Mouse (Mus musculus) megakaryocyte-erythroid progenitor cell, adult 5-6 weeks (primary cell): ENCODE measurements at regions not wholly inside any gene's neighbourhood (a gene's known extent, or its start where the extent isn't known, plus 50 kb on each side); places are given as distances from the start of the nearest gene placed in this dataset.

Source experiments
- ATAC-seq: replicated peaks from 2 replicates; pipeline ENCODE4 v1.8.0; 2016; ENCODE audit warnings: mild to moderate bottlenecking, inconsistent platforms; ENCODE audit not compliant: severe bottlenecking, poor library complexity, low FRiP score, low TSS enrichment

DNA sequence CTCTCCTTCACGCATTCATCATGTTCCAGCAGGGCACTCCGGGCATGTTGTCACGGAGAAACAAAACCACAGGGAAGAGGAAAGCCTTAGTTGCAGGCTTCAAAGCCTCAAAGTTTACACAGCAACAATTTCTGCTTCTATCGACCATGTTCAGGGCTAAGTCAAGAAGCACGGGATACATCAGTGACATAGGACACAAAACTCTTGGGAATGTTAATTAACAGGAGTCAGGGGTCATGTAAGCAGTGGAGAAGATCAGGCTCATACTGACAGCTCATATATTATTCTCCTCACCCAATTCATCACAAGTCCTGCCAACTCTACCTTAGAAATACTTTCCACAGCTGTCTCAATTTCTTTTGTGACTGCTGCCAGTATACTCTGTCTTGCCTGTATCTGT, 133.0 kb upstream of the Btbd3 start:
- no peak for ATAC-seq

DNA sequence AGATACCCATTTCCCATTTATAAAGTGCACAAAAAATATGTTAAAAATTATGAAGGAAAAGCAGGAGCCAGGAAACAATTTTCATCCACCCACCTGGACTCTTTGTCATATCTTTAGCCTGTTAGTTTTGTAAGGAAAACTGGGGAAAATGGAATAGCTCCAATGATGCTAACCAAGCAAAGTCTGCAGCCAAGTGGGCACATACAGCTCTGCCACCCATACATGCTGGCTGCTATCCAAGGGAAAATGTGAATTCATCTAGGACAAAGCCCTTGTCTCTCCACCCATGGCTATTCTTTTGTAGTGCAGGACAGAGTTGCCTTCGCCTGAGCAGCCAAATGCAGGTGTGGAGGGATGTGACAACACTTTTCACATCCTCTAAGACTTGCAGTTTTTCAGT, 135.5 kb upstream of the Btbd3 start:
- ATAC-seq: no peak

DNA sequence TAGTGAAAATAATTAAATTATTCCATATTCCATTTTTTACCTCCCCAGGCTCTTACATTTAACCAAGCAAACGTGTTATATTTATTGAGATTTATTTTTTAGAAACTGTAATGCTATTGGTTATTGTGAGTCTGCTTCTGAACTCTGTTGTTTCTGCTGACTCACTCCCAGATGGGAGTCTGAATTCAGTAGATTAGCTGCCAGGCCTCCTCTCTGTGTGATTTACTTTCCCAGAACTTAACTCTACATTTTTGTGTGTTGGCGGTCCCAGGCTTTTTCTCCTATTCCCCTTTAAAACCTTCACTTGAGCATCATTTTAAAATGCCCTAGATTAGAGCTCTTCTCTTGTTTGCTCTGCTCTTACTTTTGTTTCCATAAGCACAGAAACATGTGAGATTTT, 136.2 kb upstream of the Btbd3 start:
- ATAC-seq: no peak

DNA sequence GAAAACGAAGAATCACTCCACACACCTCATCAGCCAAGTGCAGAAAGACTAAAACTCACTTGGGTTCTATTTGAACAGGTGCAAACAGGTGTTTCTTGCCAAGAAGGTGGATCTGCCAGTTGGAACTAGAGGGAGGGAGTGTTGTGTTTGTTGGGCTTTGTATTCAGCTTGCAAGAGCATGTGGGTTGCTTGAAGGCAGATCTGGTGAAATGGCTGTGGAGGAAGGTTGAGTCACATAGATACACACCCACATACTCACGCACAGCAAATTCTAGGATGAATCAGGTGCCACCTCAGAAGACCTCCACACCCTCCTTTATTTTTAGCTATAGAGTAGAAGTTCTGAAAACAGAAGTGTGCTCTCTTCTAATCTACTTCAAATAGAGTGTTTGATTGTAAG, 156.6 kb upstream of the Btbd3 start:
- no peak for ATAC-seq

DNA sequence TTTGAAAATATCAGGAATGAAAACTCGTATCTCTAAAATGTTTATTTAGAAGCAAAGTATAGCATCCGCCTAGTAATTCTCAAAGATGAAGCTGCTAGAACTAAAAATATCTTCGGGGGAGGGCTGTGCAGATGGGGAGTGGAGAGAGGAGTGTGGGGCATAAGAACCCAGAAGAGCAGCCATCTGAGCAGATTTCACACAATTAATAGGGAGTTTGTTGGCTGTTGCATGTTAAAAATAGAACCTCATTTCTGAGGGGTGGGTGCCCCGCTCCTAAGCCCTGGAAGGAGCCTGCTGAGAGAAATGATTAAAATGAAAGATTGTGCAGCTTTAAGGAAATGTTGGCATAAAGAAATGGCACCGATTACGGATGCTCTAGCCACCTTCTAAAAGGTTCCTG, 171.0 kb upstream of the Btbd3 start:
- no peak for ATAC-seq

DNA sequence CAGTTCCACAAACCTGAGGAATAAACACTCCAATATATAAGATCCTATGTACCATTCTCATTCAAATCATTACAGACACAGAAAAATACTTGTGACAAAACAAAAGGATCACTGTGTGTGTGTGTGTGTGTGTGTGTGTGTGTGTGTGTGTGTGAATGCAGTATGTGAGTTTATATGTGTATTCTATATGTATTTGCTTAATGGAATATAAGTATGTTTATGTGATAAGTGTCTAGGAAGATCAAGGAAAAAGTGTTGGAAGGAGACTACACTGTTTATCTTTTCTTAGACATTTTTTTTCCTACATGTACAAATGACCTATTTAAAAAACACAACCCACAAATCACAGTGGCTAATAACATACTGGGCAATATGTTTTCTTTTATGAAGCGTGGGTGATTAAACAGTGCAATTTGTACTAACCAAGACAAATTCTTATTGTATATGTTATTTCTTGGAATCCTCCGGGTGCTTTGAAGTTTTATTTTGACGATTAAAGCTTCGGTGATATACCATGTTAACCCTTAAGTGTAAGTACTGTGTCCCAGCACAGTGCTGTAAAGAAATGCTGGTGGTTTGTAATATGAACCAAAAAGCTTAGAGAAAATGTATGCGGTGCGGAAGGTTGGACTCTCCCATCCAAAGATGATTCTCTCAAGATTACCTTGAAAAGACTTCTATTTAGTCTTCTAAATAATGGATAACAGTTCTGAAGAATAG, 171.6 kb upstream of the Btbd3 start:
- no peak for ATAC-seq

DNA sequence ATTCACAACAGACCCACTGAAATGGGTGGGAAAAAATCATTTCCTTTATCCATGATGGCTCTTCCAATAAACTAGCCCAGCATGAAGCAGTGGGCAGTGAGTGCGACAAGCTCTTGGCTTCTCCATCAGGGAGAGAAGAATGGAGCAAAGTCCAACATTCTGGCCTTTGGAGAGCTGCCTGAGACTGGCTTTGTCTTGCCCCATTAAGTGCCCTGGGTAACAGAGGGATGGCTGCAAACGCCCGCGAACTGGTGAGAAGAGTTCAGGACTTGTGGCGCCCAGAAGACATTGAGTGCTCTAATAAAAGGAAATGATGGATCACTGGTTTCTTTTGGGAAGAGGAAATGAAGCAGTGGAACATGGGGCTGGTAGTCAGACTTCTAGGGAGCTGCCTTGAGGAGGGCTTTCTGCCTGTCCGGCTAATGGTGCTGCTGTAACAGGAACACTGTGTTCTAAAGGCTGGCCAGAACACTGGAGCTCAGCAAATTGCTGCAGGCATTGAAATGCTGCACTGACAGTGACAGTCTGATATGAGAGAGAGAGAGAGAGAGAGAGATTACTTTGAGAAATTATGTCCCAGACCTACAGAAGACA, 182.2 kb upstream of the Btbd3 start:
- no peak for ATAC-seq

DNA sequence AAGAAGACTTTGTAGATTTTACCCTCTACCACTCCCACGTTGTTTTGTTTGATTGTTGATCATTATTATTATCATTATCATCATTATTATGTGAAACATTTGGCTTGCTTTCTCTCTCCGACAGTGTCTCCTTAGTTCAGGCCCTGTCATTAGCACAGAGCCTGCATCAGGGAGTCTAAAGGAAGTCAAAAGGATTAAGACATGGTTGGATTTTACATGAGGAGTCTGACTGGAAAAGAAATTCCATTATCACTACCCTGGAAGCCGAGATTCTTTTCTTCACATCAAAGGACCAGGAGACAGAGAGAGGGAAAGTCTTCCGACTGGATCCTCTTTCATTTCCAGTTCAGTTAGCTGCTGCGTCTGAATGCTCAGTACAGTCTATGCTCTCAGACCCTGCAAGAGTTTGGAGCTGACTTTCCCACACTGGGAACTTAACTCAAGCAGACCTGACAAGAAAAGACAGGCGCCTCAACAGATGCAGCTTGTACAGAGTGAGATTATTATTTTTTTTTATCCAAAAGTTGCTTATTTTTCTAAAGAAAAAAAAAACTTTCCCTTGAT, 184.1 kb upstream of the Btbd3 start:
- no peak for ATAC-seq

DNA sequence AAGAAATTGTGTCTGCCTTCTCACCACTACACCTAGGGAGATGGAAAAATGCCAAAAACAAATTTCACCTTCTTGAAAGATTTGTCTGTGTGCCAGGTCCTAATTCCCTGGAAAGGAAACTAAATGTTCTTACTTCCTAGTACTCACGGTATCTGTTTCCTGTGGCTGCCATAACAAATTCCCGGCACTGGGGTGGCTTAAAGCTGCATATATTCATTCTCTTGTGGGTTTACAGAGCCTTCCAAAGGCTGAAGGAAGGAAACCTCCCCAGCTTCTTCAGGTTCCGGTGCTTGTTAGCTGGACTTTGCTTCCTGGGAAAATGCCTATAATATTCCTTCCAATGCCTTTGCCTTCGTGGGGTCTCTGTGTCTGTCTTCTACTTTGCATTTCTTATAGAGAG, 203.3 kb upstream of the Btbd3 start:
- ATAC-seq: no peak

DNA sequence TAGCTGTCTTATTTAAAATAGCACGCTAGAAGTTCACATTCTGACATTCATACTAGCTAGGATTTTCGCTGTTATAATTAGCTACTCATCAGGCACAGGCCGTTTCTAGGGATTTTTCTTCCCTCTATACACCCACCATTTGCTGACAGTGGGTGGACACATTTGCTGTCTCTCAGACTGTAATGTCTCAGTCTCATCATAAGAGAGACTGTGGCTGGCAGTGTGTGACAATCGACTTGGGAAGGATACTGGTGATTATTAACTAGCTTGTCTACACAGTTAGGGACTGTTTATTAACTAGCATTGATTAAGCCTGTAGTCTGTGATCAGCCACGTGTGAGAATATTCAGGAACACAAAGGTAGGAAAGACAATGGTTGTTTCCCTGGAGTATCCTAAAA, 208.0 kb upstream of the Btbd3 start:
- ATAC-seq: no peak

DNA sequence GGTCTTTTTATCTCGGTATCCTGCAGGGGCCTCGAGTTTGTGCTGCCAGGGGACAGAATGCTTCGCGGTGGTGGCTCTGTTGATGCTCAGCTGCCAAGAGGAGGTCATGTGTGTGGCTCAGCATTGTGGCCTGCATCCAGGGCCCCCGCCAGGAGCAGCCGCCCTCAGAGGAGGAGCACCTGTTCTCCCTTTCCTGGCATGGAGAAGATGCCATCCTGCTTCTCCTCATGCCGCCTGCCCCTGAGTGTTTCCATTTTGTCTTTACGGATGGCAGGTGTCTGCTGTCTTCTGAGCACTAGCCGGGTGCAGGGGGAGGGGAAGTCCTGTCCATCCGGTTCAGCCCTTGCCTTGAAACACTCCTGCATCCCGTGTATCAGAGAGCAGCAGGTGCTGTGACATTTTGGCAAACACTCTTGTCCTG, 208.6 kb upstream of the Btbd3 start:
- ATAC-seq: no peak

DNA sequence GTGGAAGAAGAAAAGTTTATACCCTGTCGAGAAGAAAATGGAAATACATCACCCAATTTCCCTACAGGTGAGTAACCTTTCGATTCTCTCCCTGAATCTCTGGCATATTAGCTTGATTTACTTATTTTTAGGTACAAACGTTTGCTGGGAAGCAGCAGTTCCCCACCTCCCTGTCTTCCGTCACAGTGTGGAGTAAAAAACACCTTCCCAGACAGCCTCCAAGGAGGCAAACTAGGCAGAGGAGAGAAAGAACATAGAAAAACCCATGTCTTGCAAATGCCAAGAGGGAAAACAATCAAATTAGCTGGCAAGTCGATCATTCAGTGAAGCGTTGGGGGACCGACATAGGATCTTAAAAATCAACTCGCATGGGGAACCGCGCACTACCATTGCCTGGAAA, 209.0 kb upstream of the Btbd3 start:
- no peak for ATAC-seq

DNA sequence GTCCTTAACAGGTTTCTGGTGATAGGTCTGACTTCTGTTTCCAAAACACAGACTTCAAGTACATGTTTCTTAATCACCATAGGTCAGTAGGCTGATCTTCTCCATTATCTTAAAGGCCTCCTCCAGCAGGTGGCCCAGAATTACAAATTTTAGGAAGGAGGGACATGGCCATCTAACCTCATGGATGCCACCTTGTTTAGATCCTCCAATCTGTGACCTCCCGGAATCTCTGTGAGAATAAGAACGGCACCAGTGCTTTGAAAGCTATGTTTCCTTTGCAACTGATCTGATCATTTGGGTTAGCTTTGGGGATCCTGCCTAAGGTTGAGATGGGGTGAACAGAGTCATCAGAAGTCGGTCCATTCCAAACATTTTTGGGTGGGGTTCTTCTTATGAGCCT, 209.4 kb upstream of the Btbd3 start:
- ATAC-seq: no peak

DNA sequence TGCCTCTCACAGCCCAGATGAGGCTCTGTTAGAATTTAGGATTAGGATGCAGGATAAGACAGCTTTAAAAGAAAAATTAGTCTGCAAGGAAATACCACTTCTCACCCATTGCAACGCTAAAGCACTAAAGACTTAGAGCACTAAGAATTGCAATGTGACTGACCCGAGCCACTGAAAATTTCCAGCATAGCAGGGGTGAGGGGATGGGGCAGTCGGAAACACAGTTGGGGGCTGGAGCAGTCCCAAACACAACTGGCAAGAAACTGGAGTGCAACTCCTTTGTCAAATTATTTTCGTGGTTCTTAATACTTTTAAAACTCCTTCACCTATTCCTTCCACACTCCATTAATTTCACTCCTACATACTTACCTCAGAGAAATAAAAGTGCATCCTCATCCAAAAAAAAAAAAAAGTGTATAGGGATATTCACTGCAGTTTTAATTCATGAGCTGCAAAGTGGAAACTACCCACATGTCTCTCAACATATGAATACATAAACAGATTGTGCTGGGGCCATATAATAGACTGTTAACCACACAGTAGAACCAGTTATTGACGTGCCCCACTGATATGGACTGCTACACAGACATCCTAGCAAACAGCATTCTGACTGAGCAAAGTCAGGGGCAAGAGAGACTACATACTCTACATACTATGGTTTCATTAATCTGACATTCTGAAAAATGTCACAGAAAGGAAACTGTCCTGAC, 210.3 kb upstream of the Btbd3 start:
- no peak for ATAC-seq

DNA sequence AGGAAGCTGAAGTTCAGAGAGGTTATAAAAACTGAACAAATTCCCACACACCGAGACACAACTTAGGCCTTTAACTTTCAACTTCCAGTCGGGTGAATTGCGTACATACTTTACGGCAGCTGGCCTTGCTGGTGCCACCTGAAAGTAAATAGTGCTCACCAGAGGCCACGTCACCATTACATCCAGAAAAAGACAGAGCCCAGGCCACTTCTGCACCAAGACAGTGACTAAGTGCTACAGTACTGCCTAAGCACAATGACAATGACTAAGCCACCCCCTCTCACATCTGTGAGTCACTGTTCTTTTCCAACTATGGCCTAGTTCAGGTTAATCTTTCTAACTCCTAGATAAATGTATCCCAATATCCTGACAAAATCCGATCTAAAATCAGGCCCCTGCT, 215.7 kb upstream of the Btbd3 start:
- ATAC-seq: no peak

DNA sequence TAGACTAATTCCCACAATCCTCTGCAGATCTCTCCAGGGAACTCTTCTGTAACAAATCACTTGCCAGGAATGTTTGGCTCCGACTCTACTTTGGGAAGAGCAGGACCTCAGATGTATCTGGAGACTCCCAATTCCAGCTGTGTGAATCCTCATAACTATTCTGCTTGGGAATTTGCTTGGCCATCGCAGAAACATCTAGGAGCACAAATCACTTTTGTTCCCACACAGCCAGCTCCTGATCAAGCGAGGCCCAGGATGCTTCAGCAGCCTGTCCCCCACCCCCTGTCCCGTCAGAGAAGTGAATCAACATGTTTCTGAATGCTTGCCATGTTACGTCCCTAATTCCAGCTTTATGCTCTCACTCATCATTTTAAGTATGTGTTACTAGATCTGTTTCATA, 216.1 kb upstream of the Btbd3 start:
- no peak for ATAC-seq

DNA sequence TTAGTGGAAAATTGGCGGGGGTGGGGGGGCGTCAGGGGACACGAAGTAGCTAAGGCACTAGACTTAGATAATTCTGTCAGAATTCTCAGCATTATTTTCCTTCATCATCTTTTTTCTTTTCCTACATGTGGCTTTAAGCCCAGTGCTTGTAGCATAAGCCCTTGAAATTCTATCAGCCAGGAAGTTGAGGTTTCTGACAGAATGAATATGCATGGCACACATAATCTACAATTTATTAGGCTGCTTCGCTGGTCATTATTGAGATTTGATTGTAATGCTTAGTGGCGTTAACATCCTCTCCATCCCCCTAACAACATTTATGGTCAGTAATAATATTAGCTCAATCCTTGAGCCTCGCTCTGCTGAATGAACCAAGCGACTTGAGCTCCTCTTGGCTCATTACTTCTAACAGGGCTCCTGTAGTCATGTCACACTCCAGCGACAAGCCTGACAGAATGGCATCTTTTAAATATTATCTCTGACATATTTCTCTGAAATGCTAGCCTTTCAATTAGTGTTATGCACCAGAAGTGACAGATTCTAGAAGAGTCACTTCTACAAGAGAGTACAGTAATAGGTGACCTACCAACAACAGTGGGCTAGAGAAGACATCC, 222.1 kb upstream of the Btbd3 start:
- ATAC-seq: no peak

DNA sequence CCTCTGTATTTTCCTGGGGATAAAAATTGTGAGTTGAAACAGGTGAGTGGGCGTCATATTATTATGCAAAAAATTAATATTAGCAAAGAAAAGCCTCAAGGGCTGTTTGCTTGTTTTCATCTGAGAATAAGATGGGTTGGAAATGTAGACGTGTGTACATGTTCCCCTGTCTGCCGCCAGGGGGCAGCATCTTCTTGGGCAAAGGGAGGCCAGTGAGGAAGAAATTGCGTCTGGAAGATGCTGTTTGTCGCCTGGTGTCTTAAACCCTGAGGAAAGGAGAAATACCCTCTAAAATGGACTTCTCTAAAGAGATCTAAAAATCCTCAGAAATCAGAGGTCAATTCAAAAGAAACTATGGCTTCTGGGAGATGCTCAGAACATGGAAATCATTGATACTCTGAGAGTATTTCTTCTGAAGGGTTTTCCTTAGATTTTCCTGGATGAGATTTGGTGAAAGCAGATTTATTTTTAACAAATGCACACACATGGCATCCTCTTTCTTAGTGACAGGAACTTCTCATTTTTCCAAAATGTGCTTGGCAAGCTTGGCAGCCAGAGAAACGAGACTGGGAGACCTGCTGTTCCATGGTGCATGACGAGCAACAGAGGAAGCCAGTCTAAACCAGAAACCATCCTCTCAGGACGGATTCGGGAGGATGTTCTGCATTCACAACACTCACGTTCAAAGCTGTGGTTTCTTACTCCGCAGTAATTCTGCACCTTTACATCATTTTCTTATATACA, 222.8 kb upstream of the Btbd3 start:
- peak; percentile 79; the same call in 1 of the 2 replicates for ATAC-seq

DNA sequence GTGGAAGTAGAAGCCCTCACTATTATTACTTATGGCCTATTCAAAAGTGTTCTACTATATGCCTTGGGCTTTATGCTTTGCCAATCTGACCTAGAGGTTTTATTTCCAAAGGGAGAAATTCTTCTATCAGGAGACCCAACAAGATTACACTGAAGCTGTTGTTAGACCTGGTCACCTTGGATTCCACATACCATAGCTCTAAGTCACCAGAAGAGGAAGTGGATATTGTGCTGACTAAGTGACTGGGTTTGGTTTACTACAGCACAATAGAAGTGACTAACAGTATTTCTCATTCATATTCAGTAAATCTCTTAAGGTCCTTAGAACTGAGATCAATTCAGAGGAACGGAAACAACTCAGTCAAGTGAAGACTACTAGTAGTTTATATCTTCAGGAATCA, 229.0 kb upstream of the Btbd3 start:
- no peak for ATAC-seq

DNA sequence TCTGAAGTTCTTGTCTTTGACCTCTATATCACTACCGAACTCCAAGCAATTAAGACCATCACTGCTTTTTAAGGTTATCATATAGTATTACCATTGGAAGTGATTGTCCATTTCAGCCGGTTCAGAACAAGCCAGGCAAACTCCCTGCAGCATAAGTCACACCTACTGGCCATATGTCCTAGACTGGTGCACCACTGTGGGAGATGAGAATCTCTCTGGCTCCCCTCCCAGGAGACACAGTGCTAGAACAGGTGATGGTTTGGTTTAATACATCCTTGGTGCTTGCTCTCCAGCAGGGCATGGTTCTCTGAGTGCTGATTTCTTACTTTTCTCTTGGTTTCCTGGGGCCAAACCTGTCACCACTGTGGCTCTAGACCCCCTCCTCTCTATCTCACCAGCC, 232.8 kb upstream of the Btbd3 start:
- ATAC-seq: no peak
